Mouse (Mus musculus): ENCODE measurements around the gene Nkx2-2. TPM values are rescaled to one million over a fixed set of nuclear protein-coding genes. Genes with fewer than 3 reads are reported as not detected.
A peak's percentile ranks its signal among the peaks of the same experiment; 100 is the strongest.
"Not testable (repeated sequence)": the region's sequence is repeated elsewhere in the genome, so short reads cannot be mapped to it uniquely, and the experiment has no call there.

Gene Nkx2-2
- total RNA-seq, 1 experiment from 2014 or later, result not detected

GRCm38 (mm10) chr2:147181926-147182708 lies 11.9 kb downstream of the Nkx2-2 start:
- DNase-seq, result no peak

DNA sequence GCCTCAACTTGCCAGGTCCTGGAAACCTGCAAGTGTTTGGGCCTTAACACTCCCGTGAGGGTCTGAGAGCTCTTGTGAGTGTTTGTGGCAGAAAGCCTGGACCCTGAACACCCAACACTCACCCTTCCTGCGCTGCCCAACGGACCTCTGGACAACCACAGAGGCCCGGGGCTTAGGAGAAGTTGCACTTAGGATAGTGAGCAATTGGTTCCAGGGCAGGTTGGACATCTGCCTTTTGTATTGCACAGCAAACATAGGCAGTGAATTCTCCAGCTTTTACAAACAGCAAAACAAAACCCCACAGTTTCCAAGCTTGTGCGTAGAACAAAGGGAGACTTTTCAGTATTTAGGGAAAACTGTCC lies 12.8 kb downstream of the Nkx2-2 start:
- no peak for DNase-seq

DNA sequence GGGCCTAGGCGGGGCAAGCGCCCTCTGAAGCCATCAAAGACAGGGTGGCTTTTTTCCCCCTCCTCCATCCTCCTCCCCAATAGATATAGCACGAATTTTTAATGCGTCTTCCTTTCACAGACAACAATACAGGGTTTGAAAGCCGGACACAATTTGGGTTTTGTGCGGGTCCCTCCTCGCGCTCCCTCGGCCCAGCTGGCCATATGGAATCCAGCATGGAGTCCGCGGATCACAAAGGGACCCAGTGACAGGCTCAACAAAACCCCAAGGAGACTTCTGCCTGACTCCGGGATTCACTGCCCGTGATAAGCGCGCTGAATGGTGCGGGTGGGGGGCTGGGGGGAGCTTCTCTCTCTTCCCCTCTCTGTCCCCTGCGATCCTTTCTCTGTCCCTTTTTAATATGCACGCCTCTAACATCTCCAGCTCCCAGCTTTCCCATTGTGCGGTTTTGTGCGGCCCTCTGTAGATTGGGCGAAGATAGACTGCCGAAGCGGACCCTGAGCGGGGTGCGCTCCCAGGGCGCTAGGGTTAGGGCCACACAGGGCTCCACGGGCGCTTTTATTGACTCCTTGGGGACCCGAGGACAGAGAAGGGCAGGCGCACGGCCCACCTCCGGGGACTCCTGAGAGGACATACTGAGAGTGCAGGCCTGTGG lies 13.3 kb downstream of the Nkx2-2 start:
- no peak for DNase-seq

DNA sequence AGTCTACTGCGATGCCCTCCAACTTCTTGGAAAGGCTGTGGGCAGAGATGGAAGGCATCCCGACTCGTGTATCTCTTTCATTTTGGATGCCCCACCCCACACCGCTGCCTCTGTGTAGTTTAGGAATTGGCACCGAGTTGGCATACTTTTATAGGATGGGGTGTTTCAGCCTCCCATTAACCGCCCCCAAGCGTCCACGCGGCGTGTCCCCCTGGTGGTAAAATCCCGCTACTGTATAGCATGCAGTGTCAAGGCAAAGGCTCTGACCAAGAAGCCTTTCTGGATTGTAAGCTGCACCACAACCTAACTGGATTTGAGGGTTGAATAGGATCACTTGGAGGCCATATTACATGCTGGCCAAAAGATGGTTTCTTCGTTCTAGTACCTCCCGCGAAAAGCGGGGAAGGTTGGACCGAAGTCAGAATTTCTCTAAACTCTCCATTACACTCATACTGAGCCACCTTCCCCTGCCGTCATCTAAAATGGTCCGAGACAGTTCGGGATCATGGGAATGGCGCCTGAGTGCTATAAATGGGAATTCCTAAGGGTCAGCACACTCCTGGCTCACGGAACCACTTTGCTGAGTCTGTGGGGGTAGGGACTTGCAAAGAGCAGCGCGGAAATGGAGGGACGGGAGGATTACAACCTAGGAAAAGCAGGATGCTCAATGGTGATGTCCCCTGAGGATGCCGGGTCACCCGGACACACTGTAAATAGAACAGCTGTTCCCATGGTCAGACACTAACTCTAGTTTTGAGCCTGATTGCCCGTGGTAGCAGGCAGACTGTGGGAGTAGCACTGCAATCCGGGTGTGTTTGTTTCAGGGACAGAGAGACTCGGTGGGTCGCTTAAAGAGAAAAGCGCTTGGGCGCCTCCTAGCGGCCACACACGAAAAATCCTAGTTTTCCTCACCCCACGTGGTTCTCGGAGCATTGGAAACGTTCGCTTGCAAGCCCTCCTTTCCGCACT lies 15.7 kb downstream of the Nkx2-2 start:
- DNase-seq, result peak; percentile 63

DNA sequence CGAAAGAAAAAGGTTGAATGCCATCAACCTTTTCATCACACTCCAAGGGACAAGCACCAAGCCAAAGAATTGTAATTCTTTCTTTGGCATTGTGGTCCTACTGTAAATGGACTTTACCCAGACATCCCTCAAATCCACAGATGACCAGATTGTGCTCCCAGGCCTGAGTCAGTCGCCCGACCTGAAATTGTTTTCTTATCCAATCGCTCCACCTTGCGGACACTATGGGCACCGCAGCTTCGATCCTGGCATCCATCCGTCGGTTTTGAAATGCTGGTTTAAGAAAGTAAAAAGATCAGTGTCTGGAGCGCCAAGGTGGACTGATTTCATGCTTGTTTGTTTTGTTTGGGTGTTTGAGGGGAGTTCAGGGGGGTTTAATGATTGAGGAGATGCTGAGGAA lies 16.4 kb downstream of the Nkx2-2 start:
- peak; percentile 81 for DNase-seq

- no peak for DNase-seq
These were observed 18.7 kb downstream of the Nkx2-2 start for GRCm38 (mm10) chr2:147175296-147175695.

GRCm38 (mm10) chr2:147173751-147174150 lies 20.3 kb downstream of the Nkx2-2 start:
- DNase-seq, result no peak

- not testable (repeated sequence) for DNase-seq
These were observed 23.5 kb downstream of the Nkx2-2 start for GRCm38 (mm10) chr2:147170538-147170937.

GRCm38 (mm10) chr2:147165863-147166262 lies 28.2 kb downstream of the Nkx2-2 start:
- no peak for DNase-seq

- no peak for DNase-seq
These were observed 28.7 kb downstream of the Nkx2-2 start for GRCm38 (mm10) chr2:147165376-147165775.

DNA sequence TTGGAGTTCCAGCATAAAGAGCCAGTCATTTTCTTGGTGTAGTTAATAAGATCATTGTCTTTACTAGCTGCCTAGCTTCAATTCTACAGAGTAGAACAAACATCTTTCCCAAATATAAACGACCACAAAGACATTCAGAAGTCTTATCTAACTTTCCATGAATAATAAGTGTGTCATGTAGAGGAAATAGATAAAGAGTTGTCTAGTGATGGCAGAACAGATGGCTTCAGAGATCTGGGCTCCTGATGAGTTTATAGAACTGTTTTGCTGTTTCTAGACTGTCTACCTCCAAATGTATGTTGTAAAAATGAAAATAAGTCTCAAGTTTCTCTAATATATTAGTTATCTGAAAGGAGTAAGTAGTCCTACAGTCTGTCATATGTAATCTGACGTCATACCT lies 41.5 kb downstream of the Nkx2-2 start:
- no peak for DNase-seq

Other genes with a start within 250 kb of the Nkx2-2 start
- 62.0 and 80.8 TPM in 2 replicates for gene Xrn2, start 181.2 kb downstream of the Nkx2-2 start, total RNA-seq (2021)
- not detected in 2 replicates for gene Nkx2-4, start 108.8 kb downstream of the Nkx2-2 start, total RNA-seq (2021)
- not detected in 2 replicates for gene Pax1, start 167.7 kb upstream of the Nkx2-2 start, total RNA-seq (2021)

Data from adrenal gland, postnatal 25 days (tissue).